Mouse (Mus musculus) thymus, postnatal 4 days (tissue): ENCODE measurements around the gene Rab3gap1.
"Not testable (repeated sequence)": the region's sequence is repeated elsewhere in the genome, so short reads cannot be mapped to it uniquely, and the experiment has no call there.

Experiments used
- DNase-seq: peaks from one replicate; pipeline ENCODE4 v3.0.0; 2021

Gene Rab3gap1

GRCm38 (mm10) chr1:127933405-127933804, 64.8 kb downstream of the Rab3gap1 start:
- DNase-seq, result no peak

DNA sequence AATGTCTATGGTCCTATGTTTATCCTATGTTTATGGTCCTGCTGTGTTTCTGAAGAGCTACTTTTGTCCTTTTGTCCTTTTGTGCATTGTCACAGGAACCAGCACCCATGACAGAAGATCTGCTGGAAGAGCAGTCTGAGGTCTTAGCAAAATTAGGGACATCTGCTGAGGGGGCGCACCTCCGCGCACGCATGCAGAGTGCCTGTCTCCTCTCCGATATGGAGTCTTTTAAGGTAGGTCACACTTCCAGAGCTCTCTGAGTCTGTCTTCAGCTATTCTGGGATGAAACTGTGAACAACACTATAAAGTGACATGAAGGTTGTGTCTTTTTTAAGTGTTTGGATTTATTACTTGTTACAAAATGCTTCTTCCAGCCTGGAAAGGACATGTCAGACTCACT, 65.7 kb downstream of the Rab3gap1 start:
- DNase-seq, result no peak

DNA sequence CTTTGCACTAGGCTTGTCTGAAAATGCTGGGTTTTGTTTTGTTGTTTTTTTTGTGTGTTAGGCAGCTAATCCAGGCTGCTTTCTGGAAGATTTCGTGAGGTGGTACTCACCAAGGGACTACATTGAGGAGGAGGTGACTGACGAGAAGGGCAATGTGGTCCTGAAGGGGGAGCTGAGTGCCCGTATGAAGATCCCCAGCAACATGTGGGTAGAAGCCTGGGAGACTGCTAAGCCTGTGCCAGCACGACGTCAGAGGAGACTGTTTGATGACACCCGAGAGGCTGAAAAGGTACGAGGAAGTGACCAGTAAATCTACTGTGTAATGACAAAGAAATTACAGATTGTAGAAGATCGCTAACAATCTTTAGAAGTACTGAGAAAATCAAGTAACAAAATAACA, 68.7 kb downstream of the Rab3gap1 start:
- DNase-seq, result no peak

- no peak for DNase-seq
Observed at GRCm38 (mm10) chr1:127942231-127942630, 73.7 kb downstream of the Rab3gap1 start.

GRCm38 (mm10) chr1:127943516-127943915, 74.9 kb downstream of the Rab3gap1 start:
- DNase-seq, result no peak

- no peak for DNase-seq
Observed at GRCm38 (mm10) chr1:127945696-127946575, 77.4 kb downstream of the Rab3gap1 start.

DNA sequence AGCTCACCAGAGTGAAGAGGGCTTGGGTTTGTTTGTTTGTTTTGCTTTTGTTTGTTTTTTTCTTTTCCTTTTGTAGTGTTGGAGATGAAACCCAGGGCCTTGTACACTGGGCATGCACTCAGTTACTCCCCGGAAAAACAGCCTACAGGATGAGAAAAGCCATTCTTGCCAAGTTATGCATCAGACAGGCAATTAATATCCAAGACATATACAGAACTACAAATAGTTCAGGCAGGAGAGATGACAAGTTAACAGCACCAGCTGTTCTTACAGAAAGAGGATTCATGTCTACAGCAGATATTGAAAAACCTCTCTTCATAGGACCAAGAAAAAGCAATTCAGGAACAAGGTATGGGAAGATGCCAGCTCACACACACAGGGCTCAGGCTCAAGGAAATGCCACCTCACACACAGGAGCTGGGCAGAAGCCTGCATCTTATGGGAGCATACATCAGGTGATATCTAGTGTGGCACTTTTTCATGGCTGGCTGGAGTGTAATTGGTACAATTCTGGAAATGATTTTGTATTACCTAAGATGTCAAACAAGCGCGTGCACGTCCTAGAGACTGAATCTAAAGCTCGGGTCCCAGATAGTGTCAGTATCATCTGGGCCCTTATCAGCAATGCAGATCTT, 78.2 kb downstream of the Rab3gap1 start:
- no peak for DNase-seq

DNA sequence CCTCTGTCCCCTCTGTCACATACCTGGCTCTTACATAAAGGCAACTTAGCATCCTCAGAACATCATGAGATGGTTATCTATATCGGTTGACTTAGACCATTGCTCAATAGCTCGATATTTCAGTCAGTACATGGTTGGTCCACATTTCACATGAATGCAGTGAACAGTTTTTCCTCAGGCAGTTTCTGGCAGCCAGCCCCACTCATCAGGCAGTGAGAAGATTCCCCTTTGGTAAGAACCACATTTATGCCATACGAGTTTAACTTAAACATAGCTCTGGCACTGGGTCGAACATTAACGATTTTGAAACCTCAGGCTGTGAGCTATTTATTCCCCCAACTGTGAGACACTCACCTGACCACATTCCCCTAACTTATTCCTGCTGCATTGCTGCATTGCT, 80.2 kb downstream of the Rab3gap1 start:
- DNase-seq, result no peak

- no peak for DNase-seq
Observed at GRCm38 (mm10) chr1:127952276-127952675, 83.7 kb downstream of the Rab3gap1 start.

GRCm38 (mm10) chr1:127954198-127954597, 85.6 kb downstream of the Rab3gap1 start:
- not testable (repeated sequence) for DNase-seq

DNA sequence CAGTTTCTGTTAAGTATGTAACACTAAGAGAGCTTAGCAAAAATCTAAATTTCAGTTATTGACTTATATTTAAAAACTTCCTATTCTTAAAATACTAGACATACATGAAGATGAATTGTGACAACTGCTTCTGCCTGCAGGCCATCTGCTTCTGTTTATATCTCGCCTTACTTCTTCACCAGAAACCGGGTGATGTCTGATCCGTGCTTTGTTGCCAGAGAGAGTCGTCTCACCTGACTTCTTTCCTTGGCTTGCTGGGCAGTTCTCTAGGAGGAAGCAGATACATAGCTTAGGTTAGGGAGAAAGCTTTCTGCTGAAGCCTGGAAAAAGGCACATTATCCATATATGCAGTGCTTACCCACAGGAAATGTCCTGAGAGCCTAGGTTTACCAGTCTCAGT, 86.2 kb downstream of the Rab3gap1 start:
- no peak for DNase-seq

DNA sequence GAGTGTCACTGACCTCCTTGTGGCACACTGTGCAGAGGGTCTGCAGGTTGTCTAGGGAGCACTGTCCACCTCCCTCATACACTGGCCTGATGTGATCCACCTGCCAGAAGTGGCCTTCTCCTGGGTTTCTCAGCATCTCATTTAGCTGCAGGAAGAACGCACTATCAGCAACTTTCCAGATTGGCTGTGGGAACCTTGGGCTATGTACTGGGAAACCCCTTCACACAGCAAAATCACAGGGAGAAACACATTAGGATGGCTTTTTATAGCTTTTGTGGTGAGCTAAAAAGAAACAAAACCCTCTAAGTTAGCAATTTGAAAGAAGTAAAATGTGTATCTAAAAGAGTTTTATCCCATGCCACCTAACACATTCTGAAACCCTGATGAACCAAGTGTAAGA, 88.0 kb downstream of the Rab3gap1 start:
- no peak for DNase-seq

GRCm38 (mm10) chr1:127958801-127959200, 90.2 kb downstream of the Rab3gap1 start:
- no peak for DNase-seq

- DNase-seq, result no peak
Observed at GRCm38 (mm10) chr1:127959312-127959718, 90.7 kb downstream of the Rab3gap1 start.

- no peak for DNase-seq
Observed at GRCm38 (mm10) chr1:127961140-127961539, 92.6 kb downstream of the Rab3gap1 start.

- DNase-seq, result no peak
Observed at GRCm38 (mm10) chr1:127963326-127963725, 94.8 kb downstream of the Rab3gap1 start.

DNA sequence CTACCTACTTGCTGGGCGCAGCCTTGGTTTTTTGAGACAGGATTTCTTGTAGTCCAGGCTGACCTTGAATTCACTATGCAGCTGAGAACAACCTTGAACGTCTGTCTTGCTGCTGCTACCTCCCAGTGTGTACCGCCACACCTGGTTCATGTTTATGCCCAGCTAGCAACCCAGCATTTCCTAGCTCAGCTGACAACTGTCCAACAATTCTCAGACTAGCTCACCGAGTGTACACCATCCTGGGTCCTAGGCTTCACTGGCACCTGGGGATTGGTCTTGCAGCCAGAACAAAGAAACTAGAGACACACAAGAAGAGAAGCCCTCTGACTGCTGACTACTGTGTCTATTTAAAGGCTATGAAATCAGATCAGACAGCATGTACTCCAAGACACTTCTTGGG, 102.3 kb downstream of the Rab3gap1 start:
- no peak for DNase-seq

DNA sequence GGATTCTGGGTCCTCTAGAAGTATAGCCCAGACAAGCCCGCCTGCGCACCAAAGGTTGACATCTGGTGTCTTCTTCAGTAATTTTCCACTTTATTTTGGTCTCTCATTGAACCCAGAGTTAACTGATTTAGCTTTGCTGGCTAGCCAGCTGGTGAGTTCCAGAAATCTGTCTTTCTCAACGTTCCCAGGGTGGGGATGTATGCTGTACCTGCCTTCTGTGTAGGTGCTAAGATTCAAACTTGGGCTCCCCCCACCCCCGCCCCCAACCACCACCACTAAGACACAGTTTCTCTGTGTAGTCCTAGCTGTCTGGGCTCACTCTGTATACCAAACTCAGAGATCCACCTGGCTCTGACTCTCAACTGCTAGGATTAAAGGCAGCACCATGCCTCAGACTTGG, 105.5 kb downstream of the Rab3gap1 start:
- DNase-seq, result no peak

- no peak for DNase-seq
Observed at GRCm38 (mm10) chr1:127975676-127976075, 107.1 kb downstream of the Rab3gap1 start.

- no peak for DNase-seq
Observed at GRCm38 (mm10) chr1:127976106-127976505, 107.5 kb downstream of the Rab3gap1 start.

DNA sequence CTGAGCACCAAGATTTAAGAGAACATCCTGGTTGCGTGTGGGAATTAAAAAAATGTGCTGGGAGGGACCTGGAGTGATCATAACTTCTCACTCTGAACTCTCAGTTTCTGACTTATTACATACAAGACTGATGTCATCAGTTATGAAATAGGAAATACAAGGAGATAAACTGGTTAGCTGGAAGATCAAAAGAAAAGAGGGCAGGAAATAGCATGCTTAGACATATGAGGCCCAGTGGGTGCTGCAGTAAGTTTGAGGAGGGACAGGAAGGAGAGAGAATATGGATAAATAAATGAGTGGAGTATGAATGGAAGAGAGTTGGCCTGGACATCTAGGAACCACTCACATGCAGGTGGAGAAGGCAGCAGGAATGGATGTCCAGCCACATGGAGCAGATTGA, 109.6 kb downstream of the Rab3gap1 start:
- no peak for DNase-seq

GRCm38 (mm10) chr1:127980911-127981559, 112.5 kb downstream of the Rab3gap1 start:
- DNase-seq, result no peak

- DNase-seq, result no peak
Observed at GRCm38 (mm10) chr1:127982268-127982667, 113.7 kb downstream of the Rab3gap1 start.
